Mouse (Mus musculus) liver, embryonic 14.5 days (tissue): ENCODE results near the gene Rin3. TPM values are rescaled to one million over a fixed set of nuclear protein-coding genes. Genes with fewer than 3 reads are reported as not detected.

Experiments
- ATAC-seq: fragments of 200-750 bp; cut with Nextera tagmentation; 2 replicates; pipeline ENCODE4 v1.8.0; 2017; ENCODE audit warnings: moderate number of reproducible peaks, mild to moderate bottlenecking, moderate library complexity; ENCODE audit not compliant: insufficient read depth
- DNase-seq, 3 experiments: peaks; one replicate each; pipeline ENCODE4 v3.0.0-alpha.2; 2012 to 2013; ENCODE audit warnings: low read depth in 3 of 3, low spot score in 3 of 3
- H3K27ac ChIP-seq: fragments of 300-500 bp; sonication (generic); 2 replicates; pipeline ENCODE4 v1.5.1; 2014; ENCODE audit warnings: moderate library complexity, mild to moderate bottlenecking, control low read depth, inconsistent platforms
- H3K27me3 ChIP-seq: fragments of 300-500 bp; sonication (generic); 2 replicates; pipeline ENCODE4 v1.6.1; 2014; ENCODE audit warnings: mild to moderate bottlenecking, low read length, moderate library complexity; ENCODE audit not compliant: control insufficient read depth, insufficient read depth
- H3K36me3 ChIP-seq: fragments of 300-500 bp; sonication (generic); replicated peaks from 2 replicates; pipeline ENCODE4 v1.6.1; 2014; ENCODE audit warnings: low read depth; ENCODE audit not compliant: control insufficient read depth, insufficient read depth
- H3K4me1 ChIP-seq, 2 experiments: fragments of 200-500 bp in 1 of 2; fragments of 300-500 bp in 1 of 2; sonication (generic) in 1 of 2; replicated peaks; 2 replicates each; pipeline ENCODE4 v1.6.1; 2012 to 2014; ENCODE audit warnings: antibody characterized with exemption in 1 of 2, inconsistent platforms in 1 of 2, low read length in 1 of 2; ENCODE audit not compliant: control insufficient read depth in 2 of 2, insufficient read depth in 2 of 2
- H3K4me2 ChIP-seq: fragments of 300-500 bp; sonication (generic); 2 replicates; pipeline ENCODE4 v1.6.1; 2014; ENCODE audit warnings: low read depth, mild to moderate bottlenecking, control low read depth, moderate library complexity
- H3K4me3 ChIP-seq, 2 experiments: fragments of 200-500 bp in 1 of 2; fragments of 300-500 bp in 1 of 2; sonication (generic) in 1 of 2; 2 replicates each; pipeline ENCODE4 v1.5.1; 2012 to 2014; ENCODE audit warnings: low read depth in 2 of 2, low read length in 2 of 2, mild to moderate bottlenecking in 2 of 2, control low read depth in 1 of 2, inconsistent platforms in 1 of 2, moderate library complexity in 1 of 2; ENCODE audit not compliant: insufficient read depth in 1 of 2
- H3K9ac ChIP-seq: fragments of 300-500 bp; sonication (generic); replicated peaks from 2 replicates; pipeline ENCODE4 v1.6.1; 2014; ENCODE audit warnings: mild to moderate bottlenecking, control low read depth, moderate library complexity
- H3K9me3 ChIP-seq: fragments of 300-500 bp; sonication (generic); 2 replicates; pipeline ENCODE4 v1.6.1; 2016; ENCODE audit warnings: low read length, mixed read lengths; ENCODE audit not compliant: control insufficient read depth
- CTCF ChIP-seq: IDR thresholded peaks from 2 replicates; pipeline ENCODE4 v1.5.1; 2016; ENCODE audit warnings: antibody characterized with exemption, low read depth, control low read depth
- EP300 ChIP-seq: IDR thresholded peaks from 2 replicates; pipeline ENCODE4 v1.6.1; 2016; ENCODE audit warnings: antibody characterized with exemption, low read depth
- WGBS: fragments of 180-500 bp; shearing (Covaris S2); extraction: QIAGEN DNeasy Blood & Tissue Kit; methylation state at CpG from one replicate; pipeline ENCODE4 v1.1.7; 2014; ENCODE audit not compliant: insufficient replicate concordance; 5-methylcytosine and 5-hydroxymethylcytosine counted together
- polyA plus RNA-seq, 2 experiments: library from polyadenylated mRNA; depleted of rRNA in 1 of 2; stranded (reverse) in 1 of 2; unstranded in 1 of 2; fragments of >200 nt; fragmentation: Nextera tagmentation in 1 of 2; extraction: Ambion mirVana in 1 of 2; gene quantifications; 2 replicates each; pipeline versions ENCODE4 v1.2.1 to v1.2.3; 2012 to 2014

Rin3 gene
- polyA plus RNA-seq, 2 experiments: 3.1 to 4.5 TPM

DNA sequence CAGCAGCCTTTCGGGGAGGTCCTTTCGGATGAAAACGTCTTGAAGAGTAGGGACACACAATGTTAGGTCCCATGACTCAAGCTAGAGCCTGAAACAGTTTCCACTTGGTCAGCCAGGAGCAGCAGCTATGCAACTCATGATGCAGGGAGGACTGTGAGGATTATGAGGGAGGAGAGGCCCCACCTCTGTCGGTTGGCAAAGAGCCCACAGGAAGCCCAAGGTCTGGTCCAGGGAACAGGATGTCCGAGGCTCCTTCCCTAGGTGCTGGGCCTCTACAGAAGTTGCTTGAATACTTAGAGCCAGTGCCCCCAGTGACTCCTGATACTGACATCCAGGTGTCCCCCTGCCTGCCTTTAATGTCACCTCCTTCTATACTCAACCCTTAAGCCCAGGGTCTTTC is 28.6 kb downstream of the Rin3 start:
- Histone ChIP-seq H3K36me3 (no peaks in the 10 kb centered on the region), H3K4me2 (no peak overlapping the region), H3K9ac (no peak overlapping the region), H3K4me1 (peaks cover 0 to 17% of the 10 kb centered on the region in 2 experiments; a peak in 2 of 4 replicates), H3K27me3 (no peaks in the 10 kb centered on the region), H3K27ac (no peak overlapping the region), H3K4me3 (no peak overlapping the region), H3K9me3 (no peaks in the 10 kb centered on the region)
- ATAC-seq (no peak), DNase-seq (no peak)
- no peak for TF ChIP-seq CTCF
- TF ChIP-seq EP300: no peak
- WGBS: 65% methylated on average over 5 of the region's 5 CpGs

DNA sequence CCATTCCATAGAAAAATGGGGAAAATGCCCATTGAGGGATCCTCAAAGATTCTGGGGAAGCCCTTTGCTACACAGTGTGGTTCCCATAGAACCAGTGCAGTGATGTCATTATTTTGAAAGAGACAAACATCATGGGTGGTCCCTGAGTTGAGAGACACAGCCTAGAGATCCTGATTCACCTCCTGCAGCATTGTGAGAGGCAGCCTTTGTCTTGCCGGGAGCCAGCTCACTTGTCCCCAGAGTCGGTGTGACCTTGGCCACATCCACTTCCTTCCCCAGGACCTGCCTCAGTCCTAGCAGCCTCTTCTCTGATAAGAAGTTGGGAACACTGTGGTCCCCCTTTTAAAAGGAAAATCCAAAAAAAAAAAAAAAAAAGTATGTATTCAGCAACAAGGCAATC is 36.3 kb downstream of the Rin3 start:
- H3K9me3 ChIP-seq: no peaks in the 10 kb centered on the region
- no peak overlapping the region for H3K9ac ChIP-seq
- H3K36me3 ChIP-seq: no peaks in the 10 kb centered on the region
- peak; percentile 40; the same call in 1 of the 2 replicates for ATAC-seq
- 13% methylated on average over 2 of the region's 2 CpGs for WGBS
- H3K4me3 ChIP-seq: no peak overlapping the region
- TF ChIP-seq EP300 (no peak), CTCF (no peak)
- no peak overlapping the region for H3K4me2 ChIP-seq
- H3K4me1 ChIP-seq: peaks cover 0 to 18% of the 10 kb centered on the region in 2 experiments; a peak in 2 of 4 replicates
- H3K27ac ChIP-seq: no peak overlapping the region
- H3K27me3 ChIP-seq: no peaks in the 10 kb centered on the region
- DNase-seq: no peak

DNA sequence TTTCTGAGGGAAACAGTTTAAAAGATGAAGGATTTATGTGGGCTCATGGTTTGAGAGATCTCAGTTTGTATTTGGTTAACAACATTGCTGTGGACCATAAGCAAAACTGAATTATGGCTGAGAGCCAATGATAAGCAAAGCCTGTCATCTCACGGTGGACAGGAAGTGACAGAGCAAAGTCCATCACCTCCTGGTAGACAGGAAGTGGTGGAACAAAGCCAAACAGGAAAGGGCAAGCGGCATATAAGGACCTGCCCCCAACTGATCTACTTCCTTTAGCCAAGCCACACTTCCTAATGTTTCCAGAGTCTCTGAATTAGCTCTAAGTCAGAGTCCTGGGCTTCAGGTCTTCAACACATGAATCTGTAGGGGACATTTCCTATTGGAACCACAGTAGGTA is 37.1 kb downstream of the Rin3 start:
- H3K4me2 ChIP-seq: no peak overlapping the region
- no peak for TF ChIP-seq CTCF
- no peak for TF ChIP-seq EP300
- no peak overlapping the region for H3K27ac ChIP-seq
- H3K9me3 ChIP-seq: no peaks in the 10 kb centered on the region
- ATAC-seq (peak; percentile 61; the same call in 1 of the 2 replicates), DNase-seq (no peak)
- H3K36me3 ChIP-seq: no peaks in the 10 kb centered on the region
- no peak overlapping the region for H3K9ac ChIP-seq
- 4% methylated on average over 2 of the region's 2 CpGs for WGBS
- H3K4me3 ChIP-seq: no peak overlapping the region
- H3K27me3 ChIP-seq: no peaks in the 10 kb centered on the region
- peaks cover 0 to 18% of the 10 kb centered on the region in 2 experiments; a peak in 2 of 4 replicates for H3K4me1 ChIP-seq

DNA sequence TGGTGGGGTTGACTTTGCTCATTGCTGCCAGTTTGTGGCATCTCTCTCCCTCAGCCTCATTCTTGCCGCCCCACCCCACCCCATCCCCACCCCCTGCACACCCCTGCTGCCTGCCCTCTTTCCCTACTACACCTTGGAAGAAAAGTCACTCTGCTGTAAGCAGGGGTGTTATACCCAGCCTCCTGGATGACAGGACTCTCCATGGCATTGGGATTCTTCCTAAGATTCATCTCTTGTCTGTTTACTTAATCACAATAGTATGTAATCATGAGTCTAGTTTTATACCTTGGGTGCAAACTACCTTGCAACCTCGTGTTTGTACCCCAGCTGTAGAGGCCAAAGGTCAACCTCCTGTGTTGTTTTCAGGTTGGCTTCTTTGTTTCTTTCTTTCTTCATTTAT is 37.5 kb downstream of the Rin3 start:
- WGBS: 6% methylated on average over 2 of the region's 2 CpGs

DNA sequence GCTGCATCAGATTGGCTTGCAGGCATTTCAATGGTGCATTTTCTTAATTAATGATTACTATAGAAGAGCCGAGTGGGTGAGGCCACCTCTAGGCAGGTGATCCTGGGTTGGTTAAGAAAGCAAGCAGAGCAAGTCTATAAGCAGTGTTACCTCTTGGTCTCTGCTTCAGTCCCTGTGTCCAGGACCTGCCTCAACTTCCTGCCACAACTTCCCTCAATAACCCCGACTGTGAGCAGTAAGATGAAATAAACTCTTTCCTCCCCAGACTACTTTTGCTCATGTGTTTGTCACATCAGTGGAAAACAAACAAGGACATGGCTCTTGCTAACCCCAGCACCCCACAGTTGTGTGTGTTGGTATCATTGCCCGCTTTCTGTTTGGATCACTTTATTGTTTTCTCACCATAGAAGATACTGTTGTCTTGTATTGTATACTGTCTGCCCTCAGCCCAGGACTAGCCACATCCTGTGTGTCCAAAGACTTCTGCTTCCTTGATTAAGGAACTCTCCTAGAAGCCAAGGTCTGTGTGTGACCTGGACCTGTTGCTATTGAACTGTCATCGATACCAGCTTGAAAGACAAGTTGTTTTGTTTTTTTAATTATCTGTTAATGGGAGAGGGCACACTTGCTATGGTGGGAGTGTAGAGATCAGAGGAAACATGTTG is 38.3 kb downstream of the Rin3 start:
- ATAC-seq (no peak), DNase-seq (no peak)
- Histone ChIP-seq H3K4me2 (no peak overlapping the region), H3K4me3 (no peak overlapping the region), H3K9me3 (no peaks in the 10 kb centered on the region), H3K27ac (no peak overlapping the region), H3K9ac (no peak overlapping the region), H3K4me1 (peaks cover 0 to 18% of the 10 kb centered on the region in 2 experiments; a peak in 2 of 4 replicates), H3K36me3 (no peaks in the 10 kb centered on the region), H3K27me3 (no peaks in the 10 kb centered on the region)
- 23% methylated on average over 4 of the region's 4 CpGs for WGBS
- no peak for TF ChIP-seq CTCF
- no peak for TF ChIP-seq EP300

More for the DNA sequence above, 37.5 kb downstream of the Rin3 start:
- H3K36me3 ChIP-seq: no peaks in the 10 kb centered on the region
- no peak overlapping the region for H3K4me2 ChIP-seq
- DNase-seq (no peak), ATAC-seq (no peak)
- no peak for TF ChIP-seq EP300
- TF ChIP-seq CTCF: no peak
- H3K4me1 ChIP-seq: peaks cover 0 to 18% of the 10 kb centered on the region in 2 experiments; a peak in 2 of 4 replicates
- H3K9ac ChIP-seq: no peak overlapping the region
- no peak overlapping the region for H3K27ac ChIP-seq
- H3K4me3 ChIP-seq: no peak overlapping the region
- H3K9me3 ChIP-seq: no peaks in the 10 kb centered on the region
- H3K27me3 ChIP-seq: no peaks in the 10 kb centered on the region
